Mouse (Mus musculus) heart, embryonic 12.5 days (tissue): ENCODE measurements around the gene 1700029P11Rik. TPM values are rescaled to one million over a fixed set of nuclear protein-coding genes. Genes with fewer than 3 reads are reported as not detected.

ENCODE experiments used
- ATAC-seq: fragments of 200-750 bp; cut with Nextera tagmentation; 2 replicates; pipeline ENCODE4 v1.8.0; 2017; ENCODE audit warnings: moderate TSS enrichment, moderate library complexity; ENCODE audit not compliant: insufficient number of reproducible peaks, low FRiP score
- H3K27ac ChIP-seq: fragments of 300-500 bp; sonication (generic); 2 replicates; pipeline ENCODE4 v1.5.1; 2016; ENCODE audit warnings: mild to moderate bottlenecking, moderate library complexity; ENCODE audit not compliant: poor library complexity, severe bottlenecking
- H3K27me3 ChIP-seq: fragments of 300-500 bp; sonication (generic); replicated peaks from 2 replicates; pipeline ENCODE4 v1.6.1; 2016; ENCODE audit warnings: mild to moderate bottlenecking, moderate library complexity
- H3K36me3 ChIP-seq: fragments of 300-500 bp; sonication (generic); 2 replicates; pipeline ENCODE4 v1.6.1; 2016; ENCODE audit warnings: mild to moderate bottlenecking, moderate library complexity
- H3K4me1 ChIP-seq: fragments of 300-500 bp; sonication (generic); replicated peaks from 2 replicates; pipeline ENCODE4 v1.6.1; 2016; ENCODE audit warnings: mild to moderate bottlenecking
- H3K4me2 ChIP-seq: fragments of 300-500 bp; sonication (generic); 2 replicates; pipeline ENCODE4 v1.6.1; 2016; ENCODE audit warnings: mild to moderate bottlenecking, moderate library complexity
- H3K4me3 ChIP-seq: fragments of 300-500 bp; sonication (generic); 2 replicates; pipeline ENCODE4 v1.5.1; 2016; ENCODE audit warnings: mild to moderate bottlenecking
- H3K9ac ChIP-seq: fragments of 300-500 bp; sonication (generic); 2 replicates; pipeline ENCODE4 v1.6.1; 2016; ENCODE audit warnings: mild to moderate bottlenecking, moderate library complexity
- H3K9me3 ChIP-seq: fragments of 300-500 bp; sonication (generic); replicated peaks from 2 replicates; pipeline ENCODE4 v1.6.1; 2016; ENCODE audit warnings: mild to moderate bottlenecking, moderate library complexity
- WGBS: fragments of 180-500 bp; shearing (Covaris S2); methylation state at CpG from one replicate; pipeline ENCODE4 v1.1.7; 2016; 5-methylcytosine and 5-hydroxymethylcytosine counted together
- polyA plus RNA-seq: library from polyadenylated mRNA; unstranded; fragments of >200 nt; fragmentation: Nextera tagmentation; extraction: Ambion mirVana; gene quantifications from 2 replicates; pipeline ENCODE4 v1.2.1, GENCODE M21; 2016

Gene 1700029P11Rik
- polyA plus RNA-seq, 1 experiment from 2014 or later, result not detected

DNA sequence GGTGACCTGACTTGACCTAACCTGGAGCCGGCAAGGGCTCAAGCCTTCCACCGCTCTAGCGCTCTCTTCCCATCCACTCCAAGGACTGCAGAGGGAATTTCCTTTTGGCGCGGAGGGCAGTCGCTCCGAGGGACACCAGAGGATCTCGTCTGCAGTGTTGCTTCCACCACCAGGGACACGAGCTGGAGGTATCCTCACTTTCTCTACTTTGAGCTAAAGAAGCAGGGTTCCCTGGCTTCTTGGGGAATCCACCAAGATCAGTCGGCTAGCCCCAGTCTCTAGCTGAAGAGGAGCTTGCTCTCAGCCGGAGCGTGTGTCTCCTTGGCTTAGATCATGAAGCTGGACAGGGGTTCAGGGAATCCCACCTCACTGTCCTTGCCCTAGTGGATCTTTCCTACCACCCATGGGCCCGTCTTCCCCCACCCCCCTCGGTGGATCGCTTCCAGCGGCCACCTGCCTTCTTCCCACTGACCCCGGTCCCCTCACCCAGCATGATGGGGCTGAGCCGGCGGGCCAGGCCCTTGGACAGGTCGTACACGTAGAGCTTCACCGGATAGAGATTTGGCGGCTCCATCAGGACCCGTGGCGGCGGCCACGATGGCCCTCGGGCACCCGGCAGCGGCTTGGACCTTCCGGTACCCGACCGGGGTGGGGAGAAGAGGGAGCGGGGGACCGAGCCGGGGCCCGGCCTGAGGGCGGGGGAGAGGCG lies 35.2 kb downstream of the 1700029P11Rik start:
- Histone ChIP-seq H3K4me3 (peak overlapping the region; percentile 87), H3K27me3 (no peaks in the 10 kb centered on the region), H3K9me3 (no peaks in the 10 kb centered on the region), H3K4me2 (peak overlapping the region; percentile 78), H3K27ac (peak overlapping the region; percentile 82), H3K9ac (peak overlapping the region; percentile 90), H3K36me3 (peaks cover 16% of the 10 kb centered on the region), H3K4me1 (peaks cover 18% of the 10 kb centered on the region)
- no peak for ATAC-seq
- WGBS, result under 1% methylated on average over 39 of the region's 39 CpGs

DNA sequence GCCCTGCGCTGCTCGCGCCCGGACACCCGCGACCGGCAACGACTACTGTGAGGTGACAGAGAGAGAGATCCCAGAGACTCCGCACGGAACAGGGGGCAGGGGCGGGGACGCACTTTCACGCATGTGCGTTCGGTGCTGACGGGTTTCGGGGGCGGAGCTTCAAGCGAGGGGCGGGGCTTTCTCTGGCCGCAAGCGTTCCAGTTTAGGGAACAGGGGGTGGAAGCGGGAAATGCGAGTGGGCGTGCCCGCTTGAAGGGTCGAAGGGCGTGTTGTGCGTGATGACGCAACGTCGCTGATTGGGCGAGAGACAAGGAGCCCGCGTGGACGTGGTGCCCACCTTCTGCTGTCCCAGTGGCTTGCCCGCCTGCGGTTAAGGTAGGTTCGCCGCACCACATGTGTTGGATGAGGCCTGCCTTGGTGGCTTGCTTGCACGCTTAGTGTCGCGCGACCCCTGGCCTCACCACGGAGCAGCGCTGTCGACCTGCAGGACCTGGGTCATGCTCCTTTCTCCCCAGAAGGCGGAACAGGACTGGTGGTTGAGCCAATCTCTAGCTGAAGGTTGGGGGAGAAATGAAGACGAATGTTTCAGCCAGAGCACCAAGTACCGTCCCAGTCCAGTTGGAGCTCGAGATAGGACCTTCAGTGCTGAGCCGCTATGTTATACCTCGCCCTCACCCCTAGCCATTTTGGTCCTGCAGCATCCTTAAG lies 35.9 kb downstream of the 1700029P11Rik start:
- peak overlapping the region; percentile 90 for H3K9ac ChIP-seq
- WGBS, result under 1% methylated on average over 52 of the region's 53 CpGs
- peaks cover 18% of the 10 kb centered on the region for H3K4me1 ChIP-seq
- no peaks in the 10 kb centered on the region for H3K27me3 ChIP-seq
- H3K4me2 ChIP-seq, result peak overlapping the region; percentile 78
- peaks cover 18% of the 10 kb centered on the region for H3K36me3 ChIP-seq
- H3K4me3 ChIP-seq, result peak overlapping the region; percentile 87
- ATAC-seq, result peak; percentile 96
- H3K9me3 ChIP-seq, result no peaks in the 10 kb centered on the region
- H3K27ac ChIP-seq, result peak overlapping the region; percentile 82

DNA sequence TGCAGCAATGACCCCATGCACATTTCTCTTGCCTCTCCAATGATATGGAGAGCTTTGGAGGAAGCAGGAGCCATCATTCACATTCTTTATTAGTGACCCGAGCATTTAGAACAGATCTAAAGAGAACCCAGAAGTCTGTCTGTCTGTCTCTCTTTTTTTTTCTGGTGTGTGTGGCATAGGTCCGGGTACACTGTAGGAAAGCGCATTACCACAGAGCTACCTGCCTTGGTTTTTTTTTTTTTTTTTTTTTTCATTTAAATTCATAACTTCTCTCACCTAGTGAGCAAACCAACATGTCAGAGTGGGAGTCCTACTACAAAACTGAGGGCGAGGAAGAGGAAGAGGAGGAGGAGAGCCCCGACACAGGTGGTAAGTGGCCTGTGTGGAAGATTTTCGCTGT lies 36.5 kb downstream of the 1700029P11Rik start:
- WGBS, result 25% methylated on average over 6 of the region's 6 CpGs

DNA sequence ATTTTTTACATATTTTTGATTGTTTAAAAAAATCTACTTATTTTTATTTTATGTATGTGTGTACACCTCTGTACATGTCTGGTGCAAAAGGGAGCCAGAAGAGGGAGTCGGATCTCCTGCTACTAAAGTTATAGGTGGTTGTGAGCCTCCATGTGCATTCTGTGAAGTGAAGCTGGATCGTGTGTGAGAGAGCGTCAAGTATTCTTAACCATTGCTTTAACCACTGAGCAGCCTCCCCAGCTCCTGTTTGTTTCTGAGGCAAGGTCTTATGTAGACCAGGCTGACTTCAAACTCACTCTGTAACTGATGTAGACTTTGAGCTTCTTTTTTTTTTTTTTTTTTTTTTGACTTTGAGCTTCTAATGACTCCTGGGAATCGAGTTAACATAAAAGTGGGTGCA lies 37.1 kb downstream of the 1700029P11Rik start:
- Histone ChIP-seq H3K9ac (no peak overlapping the region), H3K4me1 (peaks cover 19% of the 10 kb centered on the region), H3K9me3 (no peaks in the 10 kb centered on the region), H3K4me2 (no peak overlapping the region), H3K4me3 (no peak overlapping the region), H3K27ac (no peak overlapping the region), H3K36me3 (peaks cover 29% of the 10 kb centered on the region), H3K27me3 (no peaks in the 10 kb centered on the region)
- WGBS, result 85% methylated on average over 4 of the region's 4 CpGs
- ATAC-seq, result no peak

More for the DNA sequence above, 36.5 kb downstream of the 1700029P11Rik start:
- Histone ChIP-seq H3K4me1 (peaks cover 18% of the 10 kb centered on the region), H3K4me2 (peak overlapping the region; percentile 78), H3K9me3 (no peaks in the 10 kb centered on the region), H3K27me3 (no peaks in the 10 kb centered on the region), H3K36me3 (peaks cover 22% of the 10 kb centered on the region), H3K27ac (peak overlapping the region; percentile 80), H3K4me3 (peak overlapping the region; percentile 87), H3K9ac (peak overlapping the region; percentile 90)
- no peak for ATAC-seq

DNA sequence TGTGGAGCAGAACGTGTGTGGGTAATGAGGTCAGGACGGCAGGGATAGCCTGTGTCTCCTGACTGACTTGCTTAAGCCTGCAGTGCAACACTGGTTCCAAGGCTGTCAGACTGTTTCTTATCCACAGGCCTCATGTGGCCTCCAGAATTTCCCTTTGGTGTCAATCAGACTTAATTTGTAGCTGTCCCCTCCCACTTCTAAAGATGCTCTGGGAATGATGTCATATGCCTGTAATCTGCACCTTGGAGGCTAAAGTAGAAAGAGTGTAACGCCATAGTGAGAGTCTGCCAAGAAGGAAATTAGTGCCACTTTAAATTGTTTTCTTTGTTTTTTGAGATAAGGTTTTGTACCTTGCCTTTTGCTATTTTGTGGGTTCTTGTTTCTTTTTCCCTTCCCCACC lies 38.9 kb downstream of the 1700029P11Rik start:
- peaks cover 47% of the 10 kb centered on the region for H3K36me3 ChIP-seq
- no peak overlapping the region for H3K4me3 ChIP-seq
- no peaks in the 10 kb centered on the region for H3K27me3 ChIP-seq
- no peak overlapping the region for H3K4me2 ChIP-seq
- H3K9me3 ChIP-seq, result no peaks in the 10 kb centered on the region
- ATAC-seq, result no peak
- peaks cover 21% of the 10 kb centered on the region for H3K4me1 ChIP-seq
- H3K27ac ChIP-seq, result peak overlapping the region; percentile 54
- no peak overlapping the region; the same call in 1 of the 2 replicates for H3K9ac ChIP-seq
- WGBS, result 44% methylated on average over 3 of the region's 3 CpGs

DNA sequence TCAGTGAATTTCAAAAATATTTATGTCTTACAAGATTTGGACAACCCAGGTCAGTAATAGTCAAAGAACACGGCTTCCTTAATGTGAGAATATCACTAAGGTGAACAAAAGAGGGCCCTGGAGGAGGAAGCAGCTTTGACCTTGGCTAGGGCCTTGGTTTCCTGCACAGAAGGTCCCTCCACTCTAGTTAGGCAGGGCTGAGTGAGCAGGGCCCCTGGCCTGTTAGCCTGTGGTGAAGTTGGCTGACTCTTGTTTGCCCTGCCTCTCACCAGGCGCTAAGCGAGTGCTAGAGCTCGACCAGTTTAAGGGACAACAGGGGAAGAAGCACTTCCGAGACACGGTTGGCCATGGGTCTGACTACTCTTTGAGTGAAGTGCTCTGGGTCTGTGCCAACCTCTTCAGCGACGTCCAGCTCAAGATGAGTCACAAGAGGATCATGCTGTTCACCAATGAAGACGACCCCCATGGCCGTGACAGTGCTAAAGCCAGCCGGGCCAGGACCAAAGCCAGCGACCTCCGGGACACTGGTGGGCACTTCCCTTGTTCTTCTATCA lies 42.3 kb downstream of the 1700029P11Rik start:
- Histone ChIP-seq H3K27me3 (no peaks in the 10 kb centered on the region), H3K36me3 (peaks cover 80% of the 10 kb centered on the region), H3K4me1 (peaks cover 9% of the 10 kb centered on the region), H3K27ac (0 out of 2 replicates have a peak overlapping the region, but pooled peaks have one; percentile 30), H3K9ac (no peak overlapping the region), H3K4me2 (no peak overlapping the region), H3K4me3 (no peak overlapping the region), H3K9me3 (0 out of 2 replicates have a peak, but pooled peaks cover 5% of the 10 kb centered on the region)
- ATAC-seq, result no peak
- 76% methylated on average over 13 of the region's 13 CpGs for WGBS

DNA sequence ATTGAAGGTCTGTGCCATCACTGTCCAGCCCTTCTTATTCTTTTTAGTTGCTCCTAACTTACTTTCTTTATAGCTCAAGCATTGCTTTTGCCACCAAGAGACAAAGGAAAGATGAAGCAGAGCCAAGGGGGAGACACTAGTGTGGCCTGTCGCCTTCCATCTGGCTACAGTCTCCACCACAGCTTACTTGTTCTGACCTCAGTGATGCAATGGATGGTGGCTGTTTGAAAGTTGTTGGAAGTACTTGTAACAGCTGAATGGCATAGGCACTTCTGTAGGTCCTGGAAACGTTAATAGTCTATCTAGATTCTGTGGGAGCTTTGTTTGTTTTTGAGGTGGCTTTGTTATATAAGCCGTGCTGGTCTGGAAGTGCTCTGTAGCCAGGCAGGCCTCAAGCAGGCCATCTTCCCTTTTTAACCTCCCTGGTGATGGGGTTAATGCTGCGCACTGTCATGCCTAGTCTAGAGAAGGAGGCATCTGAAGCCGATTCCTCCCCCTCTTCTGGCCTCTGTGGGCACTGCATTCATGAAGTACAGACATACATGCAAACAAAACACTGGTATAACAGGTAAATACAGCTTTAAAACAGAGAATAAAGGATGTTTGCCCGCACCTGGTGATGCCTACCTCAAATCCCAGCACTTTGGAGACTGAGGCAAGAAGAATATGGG lies 43.8 kb downstream of the 1700029P11Rik start:
- 83% methylated on average over 6 of the region's 6 CpGs for WGBS
- H3K9me3 ChIP-seq, result 0 out of 2 replicates have a peak, but pooled peaks cover 5% of the 10 kb centered on the region
- no peak overlapping the region for H3K4me2 ChIP-seq
- no peaks in the 10 kb centered on the region for H3K27me3 ChIP-seq
- H3K27ac ChIP-seq, result no peak overlapping the region
- H3K9ac ChIP-seq, result no peak overlapping the region
- H3K4me3 ChIP-seq, result no peak overlapping the region
- no peak for ATAC-seq
- peaks cover 90% of the 10 kb centered on the region for H3K36me3 ChIP-seq
- H3K4me1 ChIP-seq, result peaks cover 6% of the 10 kb centered on the region

DNA sequence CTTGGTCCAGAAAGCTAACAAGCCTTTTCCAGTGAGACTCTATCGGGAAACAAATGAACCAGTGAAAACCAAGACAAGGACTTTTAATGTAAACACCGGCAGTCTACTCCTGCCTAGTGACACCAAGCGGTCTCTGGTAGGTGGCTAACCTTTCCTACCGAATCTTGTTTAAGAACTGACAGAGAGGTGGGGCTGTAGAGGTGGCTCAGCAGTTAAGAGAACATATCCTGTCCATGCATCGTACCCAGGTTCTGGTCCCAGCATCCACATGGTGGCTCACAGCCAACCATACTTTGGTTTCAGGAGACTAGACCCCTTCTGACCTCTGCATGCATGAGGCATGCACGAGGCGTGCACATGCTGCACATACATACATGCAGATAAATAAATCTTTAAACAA lies 46.9 kb downstream of the 1700029P11Rik start:
- 91% methylated on average over 7 of the region's 7 CpGs for WGBS
- Histone ChIP-seq H3K4me1 (peaks cover 4% of the 10 kb centered on the region; the same call in 1 of the 2 replicates), H3K27me3 (no peaks in the 10 kb centered on the region), H3K4me2 (no peak overlapping the region), H3K27ac (no peak overlapping the region), H3K4me3 (no peak overlapping the region), H3K9ac (no peak overlapping the region), H3K9me3 (0 out of 2 replicates have a peak, but pooled peaks cover 5% of the 10 kb centered on the region), H3K36me3 (peaks cover 98% of the 10 kb centered on the region)
- ATAC-seq, result no peak

DNA sequence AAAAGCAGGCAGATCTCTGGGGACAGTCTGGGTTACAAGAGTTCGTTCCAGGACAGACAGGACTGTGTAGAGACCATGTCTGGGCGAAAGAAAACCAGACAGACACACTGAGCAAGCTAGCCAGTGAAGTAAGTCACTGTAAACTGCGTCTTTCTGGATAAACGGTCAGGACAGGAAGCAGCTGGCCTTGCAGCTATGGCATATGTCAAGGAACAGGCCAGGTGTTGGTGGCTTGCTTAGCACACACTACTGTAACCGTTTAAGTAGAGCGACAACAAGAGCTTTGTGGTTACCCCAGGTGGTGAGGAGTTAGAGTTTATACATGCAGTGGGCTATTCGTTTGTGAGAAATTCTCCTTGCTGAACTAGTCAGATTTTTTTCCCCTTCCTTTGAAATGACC lies 47.4 kb downstream of the 1700029P11Rik start:
- no peak for ATAC-seq
- Histone ChIP-seq H3K36me3 (peaks cover 98% of the 10 kb centered on the region), H3K27ac (no peak overlapping the region)

More for the DNA sequence above, 47.4 kb downstream of the 1700029P11Rik start:
- 86% methylated on average over 7 of the region's 7 CpGs for WGBS
- Histone ChIP-seq H3K27me3 (no peaks in the 10 kb centered on the region), H3K9me3 (0 out of 2 replicates have a peak, but pooled peaks cover 5% of the 10 kb centered on the region), H3K4me1 (peaks cover under 1% of the 10 kb centered on the region; the same call in 1 of the 2 replicates), H3K4me2 (no peak overlapping the region), H3K4me3 (no peak overlapping the region), H3K9ac (no peak overlapping the region)
